Mouse (Mus musculus): ENCODE measurements around the gene Zp3.

Gene Zp3

DNA sequence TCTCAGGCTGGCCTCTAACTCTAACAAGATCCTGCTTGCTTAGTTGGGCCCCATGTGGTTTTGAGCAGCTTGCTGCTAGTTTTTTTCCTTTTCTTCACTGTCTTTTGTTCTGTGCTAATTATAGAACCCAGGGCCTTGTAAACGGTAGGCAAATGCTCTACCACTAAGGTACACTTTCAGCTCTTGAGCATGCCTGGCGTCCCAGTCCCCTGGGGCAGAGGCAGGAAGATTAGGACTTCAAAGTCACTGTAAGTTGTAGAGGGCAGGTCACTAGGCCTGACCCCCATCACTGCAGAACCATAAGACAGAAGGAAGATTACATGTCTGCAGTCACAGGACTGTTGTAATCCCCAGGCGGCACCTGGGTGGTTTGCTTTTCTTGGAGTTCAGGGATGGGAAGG is 22.9 kb downstream of the Zp3 start:
- no peak for DNase-seq (ENCODE audit: low spot score)

DNA sequence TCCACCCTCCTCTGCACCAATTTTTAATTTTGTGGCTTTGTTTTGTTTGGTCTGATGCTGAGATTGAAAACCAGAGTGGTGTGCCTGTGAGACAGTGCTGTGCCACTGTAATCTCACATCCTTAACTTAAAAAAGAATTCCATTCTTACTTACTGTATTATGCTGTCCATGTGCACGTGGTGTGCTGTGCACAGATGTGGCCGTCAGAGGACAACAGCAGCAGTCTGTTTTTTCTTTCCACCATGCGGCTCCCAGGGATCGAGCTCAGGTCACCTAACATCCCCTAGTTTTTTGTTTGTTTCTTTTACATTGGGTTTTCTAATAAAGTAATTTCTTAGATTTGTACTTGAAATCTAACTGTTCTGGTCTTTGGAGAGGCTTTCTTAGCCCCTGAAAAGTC is 24.6 kb downstream of the Zp3 start:
- no peak for DNase-seq (ENCODE audit: low spot score)

DNA sequence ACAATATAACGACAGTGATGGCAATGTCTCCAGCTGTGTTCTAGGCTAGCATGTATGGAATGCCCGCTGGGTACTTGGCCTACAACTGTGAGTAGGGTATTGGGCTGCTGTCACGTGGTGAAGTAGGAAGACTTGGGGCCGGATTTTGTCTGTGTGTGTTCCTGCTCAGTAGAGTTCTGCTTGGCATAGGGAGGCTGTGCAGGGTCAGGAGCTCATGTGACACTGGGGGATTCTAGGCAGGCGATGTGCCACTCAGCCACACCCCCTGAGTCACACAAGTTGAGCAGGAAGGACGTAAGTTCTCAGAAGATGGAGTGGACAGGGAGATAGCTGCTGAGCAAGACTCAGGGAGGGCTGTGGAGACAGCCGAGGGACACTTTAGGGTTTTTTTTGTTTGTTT is 27.8 kb downstream of the Zp3 start:
- no peak for DNase-seq (ENCODE audit: low spot score)

DNA sequence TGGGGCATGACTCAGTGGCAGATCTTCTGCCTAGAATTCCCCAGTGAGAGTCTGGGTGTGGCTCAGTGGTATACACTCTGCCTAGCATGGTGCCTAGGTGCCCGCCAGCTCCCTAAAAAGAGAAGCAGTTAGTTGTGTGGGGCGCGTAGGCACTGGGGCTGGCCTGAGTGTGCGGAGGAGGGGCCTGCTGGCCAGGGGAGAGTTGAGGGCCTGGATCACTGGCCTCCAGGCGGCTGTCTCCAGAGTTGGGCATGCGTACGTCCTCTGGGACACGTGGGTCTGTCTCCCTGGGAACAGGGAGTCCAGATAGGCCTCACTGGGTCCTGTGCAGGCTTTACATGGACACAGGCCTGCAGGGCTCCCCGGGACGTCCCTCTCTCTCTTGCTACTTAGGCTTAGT is 35.0 kb downstream of the Zp3 start:
- peak; percentile 67 for DNase-seq (ENCODE audit: low spot score)

- no peak for DNase-seq (ENCODE audit: low spot score)
These were observed 35.7 kb downstream of the Zp3 start for GRCm38 (mm10) chr5:136015586-136015985.

DNA sequence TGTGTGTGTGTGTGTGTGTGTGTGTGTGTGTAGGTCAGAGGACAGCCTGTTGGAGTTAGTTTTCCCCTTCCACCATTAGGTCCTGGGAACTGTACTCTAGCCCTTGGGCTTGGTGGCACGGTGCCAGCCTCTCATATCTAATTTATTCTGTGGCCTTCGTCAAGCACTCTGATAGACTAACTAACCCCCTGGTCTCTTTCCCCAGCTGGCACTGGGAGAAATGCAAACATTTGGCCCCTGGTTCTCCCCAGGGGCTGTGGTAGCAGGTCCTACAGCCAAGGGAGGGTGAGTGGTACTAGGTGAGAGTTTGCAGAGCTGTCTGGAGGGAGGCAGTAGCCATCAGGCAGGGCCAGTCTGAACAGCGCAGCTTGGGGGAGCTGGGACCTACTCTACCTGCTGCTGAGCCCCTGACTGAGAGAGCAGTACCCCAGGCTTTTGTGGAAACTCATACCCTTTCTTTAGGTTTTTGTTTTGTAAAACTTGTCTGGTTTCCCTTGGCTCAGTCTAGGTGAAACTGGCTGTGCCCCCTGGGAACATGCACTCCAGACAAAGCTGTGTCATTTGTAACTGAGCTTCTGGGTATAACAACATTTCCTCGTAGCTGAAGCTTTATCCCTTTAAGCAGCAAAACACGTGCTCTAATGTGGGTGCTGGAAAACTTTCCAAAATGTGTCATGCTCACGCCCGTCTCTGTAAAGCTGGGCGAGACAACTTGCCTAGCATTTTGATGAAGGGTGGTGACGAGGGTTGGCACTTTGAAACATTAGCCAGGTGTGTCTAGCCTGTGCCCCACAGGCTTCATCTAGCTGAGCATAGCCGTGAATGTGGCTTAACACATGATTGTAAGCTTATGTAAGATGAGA is 36.3 kb downstream of the Zp3 start:
- DNase-seq (ENCODE audit: low spot score): peak; percentile 65

DNA sequence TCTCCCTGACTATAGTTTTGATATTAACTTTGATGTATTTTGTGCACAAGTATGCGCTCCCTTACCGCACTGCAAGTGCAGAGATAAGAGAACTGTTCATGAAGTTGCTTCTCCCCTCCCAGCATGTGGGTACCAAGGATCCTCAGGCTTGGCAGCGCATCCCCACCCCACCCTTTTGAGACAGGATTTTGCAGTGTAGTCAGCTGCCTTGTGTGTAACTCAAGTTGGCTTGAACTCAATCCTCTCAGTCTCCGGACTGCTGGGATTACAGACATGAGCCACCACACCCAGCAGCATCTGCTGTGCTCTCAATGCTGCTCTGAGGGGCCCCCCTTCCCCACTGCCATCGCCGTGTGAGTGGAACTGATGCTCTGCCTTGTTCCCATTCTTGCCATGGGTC is 37.4 kb downstream of the Zp3 start:
- no peak for DNase-seq (ENCODE audit: low spot score)

DNA sequence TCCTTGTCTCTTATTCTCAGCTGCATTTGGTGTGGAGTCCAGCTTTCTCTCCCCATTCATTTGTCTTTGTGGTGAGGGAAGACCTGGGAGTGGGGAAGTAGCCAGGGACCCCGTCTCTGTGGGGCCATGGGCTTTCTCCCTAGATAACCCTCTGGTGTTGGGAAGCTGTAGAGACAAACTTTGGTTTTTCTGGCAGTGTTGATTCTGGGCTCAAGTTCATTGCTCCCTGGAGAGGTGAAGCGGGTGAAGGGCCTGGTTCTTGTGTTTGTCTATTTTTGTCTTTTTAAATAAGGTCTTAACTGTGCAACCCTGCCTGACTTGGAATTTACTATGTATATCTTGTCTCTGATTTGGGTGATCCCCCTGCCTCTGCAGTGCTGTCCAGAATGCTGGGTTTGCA is 38.8 kb downstream of the Zp3 start:
- no peak for DNase-seq (ENCODE audit: low spot score)

DNA sequence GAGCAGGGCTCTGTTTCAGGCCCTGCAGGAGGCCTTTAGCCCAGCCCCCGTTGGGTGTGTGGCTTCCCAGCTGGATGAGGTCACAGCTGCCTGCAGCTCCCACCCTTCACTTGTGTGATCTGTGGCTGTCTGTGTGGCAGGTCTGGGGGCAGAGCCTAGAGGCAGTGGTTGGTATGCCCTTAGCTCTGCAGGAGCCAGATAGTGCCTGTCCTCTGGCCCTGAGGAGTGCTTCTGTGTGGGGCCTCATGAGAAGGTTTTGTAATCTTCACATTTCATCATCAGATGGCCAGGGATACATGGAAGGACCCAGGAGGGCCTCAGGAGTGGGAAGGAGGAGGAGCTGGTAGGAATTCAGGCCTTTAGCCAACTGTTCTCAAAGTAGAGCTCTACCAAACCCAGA is 40.0 kb downstream of the Zp3 start:
- no peak for DNase-seq (ENCODE audit: low spot score)

GRCm38 (mm10) chr5:136025712-136026111 is 45.8 kb downstream of the Zp3 start:
- DNase-seq (ENCODE audit: low spot score): no peak

DNA sequence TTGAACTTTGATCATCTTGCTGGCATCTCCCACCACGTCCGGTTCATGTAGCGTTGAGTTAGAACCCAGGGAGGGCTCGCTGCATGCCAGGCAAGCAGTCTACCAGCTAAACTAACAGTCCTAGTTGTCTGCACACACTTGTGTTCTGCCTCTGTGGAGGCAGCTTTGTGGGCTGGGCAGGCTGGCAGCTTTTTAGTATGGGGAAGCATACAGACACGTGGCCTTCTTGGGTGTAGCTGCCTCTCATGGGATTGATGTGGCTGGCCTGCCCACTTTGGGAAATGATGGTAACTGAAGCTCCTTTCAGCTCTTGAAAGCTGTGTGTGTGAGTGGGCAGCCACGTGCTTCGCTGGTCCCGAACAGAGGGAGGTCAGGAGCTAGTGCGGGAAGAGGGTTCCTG is 47.0 kb downstream of the Zp3 start:
- DNase-seq (ENCODE audit: low spot score): no peak

GRCm38 (mm10) chr5:136027612-136028311 is 47.9 kb downstream of the Zp3 start:
- DNase-seq (ENCODE audit: low spot score): no peak

DNA sequence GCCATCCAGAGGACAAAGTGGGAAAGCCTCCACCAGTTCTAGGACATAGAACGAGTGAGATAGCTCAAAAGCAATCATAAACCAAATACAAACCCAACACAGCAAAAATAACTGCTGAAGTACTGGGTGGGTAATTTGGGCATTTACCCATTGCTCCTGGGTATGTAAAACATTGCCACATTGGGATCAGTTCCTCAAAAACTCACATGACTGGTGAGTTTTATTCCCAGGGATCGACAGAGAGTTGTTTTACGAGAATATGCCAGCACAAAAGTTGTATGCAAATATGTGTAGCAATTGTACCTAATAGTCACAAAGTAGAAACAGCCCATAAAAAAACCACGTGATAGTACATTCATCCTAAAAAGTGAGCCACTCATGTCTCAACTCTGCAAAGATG is 55.0 kb downstream of the Zp3 start:
- DNase-seq (ENCODE audit: low spot score): no peak

- no peak for DNase-seq (ENCODE audit: low spot score)
These were observed 55.4 kb downstream of the Zp3 start for GRCm38 (mm10) chr5:136035285-136035684.

DNA sequence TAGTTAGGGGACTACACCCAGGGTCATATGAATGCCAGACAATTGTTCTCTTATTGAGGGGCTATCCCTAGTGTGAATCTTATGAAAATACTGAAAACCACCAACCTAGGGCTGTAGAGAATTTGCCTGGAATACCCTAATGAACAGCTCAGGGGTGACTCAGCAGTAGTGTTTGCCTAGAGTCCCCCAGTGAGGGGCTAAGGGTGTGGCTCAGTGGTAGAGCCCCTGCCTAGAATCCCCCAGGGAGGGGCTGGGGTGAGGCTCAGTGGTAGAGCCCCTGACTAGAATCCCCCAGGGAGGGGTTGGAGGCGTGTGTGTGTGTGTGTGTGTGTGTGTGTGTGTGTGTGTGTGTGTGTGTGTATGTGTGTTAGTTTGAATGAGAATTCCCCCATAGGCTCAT is 56.8 kb downstream of the Zp3 start:
- DNase-seq (ENCODE audit: low spot score): no peak
